Mouse (Mus musculus): ENCODE results near the gene Auts2.

DNA sequence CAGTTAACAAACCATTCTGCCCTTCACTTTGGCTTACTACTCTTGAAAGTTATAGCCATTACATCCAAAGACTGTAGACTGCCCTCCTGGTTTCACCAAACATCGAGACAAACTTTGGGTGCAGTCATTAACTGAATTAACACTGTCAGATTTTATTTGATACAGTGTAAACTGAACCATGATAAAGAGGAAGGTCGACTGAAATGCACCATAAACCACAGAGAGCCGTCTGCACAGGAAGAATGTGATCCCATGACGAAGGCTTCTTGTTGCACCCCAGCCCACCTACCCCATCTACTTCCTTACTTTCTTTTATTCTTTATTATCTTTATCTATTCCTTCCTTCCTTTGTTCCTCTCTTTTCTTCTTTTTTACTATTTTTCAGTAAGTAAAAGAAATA, 412.6 kb downstream of the Auts2 start:
- TF ChIP-seq POLR2A (IDR thresholded peaks at IDR 0.05; ENCODE audit: insufficient read depth, low read depth, low read length): no peak
- TF ChIP-seq CTCF (IDR thresholded peaks at IDR 0.05): no peak

Data from heart, adult 2 months (tissue).